Mouse (Mus musculus) adrenal gland, postnatal 4 days (tissue): ENCODE data around the gene Tex46. TPM values are rescaled to one million over a fixed set of nuclear protein-coding genes. Genes with fewer than 3 reads are reported as not detected.

Source experiments
- microRNA-seq: library from miRNA; unstranded; fragments of <30 nt; microRNA quantifications from one replicate; pipeline ENCODE4 v1.2.0, GENCODE M21; 2021
- total RNA-seq, 2 experiments: library from RNA; stranded (reverse); gene quantifications; 2 replicates each; pipeline ENCODE4 v1.2.3; 2021

Tex46 gene
- total RNA-seq, 2 experiments from 2014 or later: not detected

Small RNA genes lying within 50 kb of the gene (microRNA-seq; reads per million reads assigned to microRNA genes)
- not detected for gene Gm22180

Other genes starting within 250 kb of the Tex46 start
- gene Htr1d, start 186.9 kb upstream of the Tex46 start, total RNA-seq: under 1 TPM; 0.34 to 0.99 TPM
- gene 6030445D17Rik, start 148.2 kb upstream of the Tex46 start, total RNA-seq: under 1 TPM; 0.40 to 0.50 TPM
- gene Luzp1, start 140.7 kb upstream of the Tex46 start, total RNA-seq: 10 to 100 TPM; 35.7 to 39.8 TPM
- 10 to 100 TPM; 71.2 to 72.4 TPM for gene Kdm1a, start 7.7 kb upstream of the Tex46 start, total RNA-seq
- not detected for gene Lactbl1, start 12.2 kb downstream of the Tex46 start, total RNA-seq
- 10 to 100 TPM; 16.9 to 21.2 TPM for gene Ephb2, start 225.6 kb downstream of the Tex46 start, total RNA-seq